Mouse (Mus musculus): ENCODE results near the gene Naa20. TPM values are rescaled to one million over a fixed set of nuclear protein-coding genes. Genes with fewer than 3 reads are reported as not detected.

Gene Naa20
- polyA plus RNA-seq, 1 experiment, result 55.3 TPM

- H3K4me1 ChIP-seq, result peaks cover 27% of the 10 kb centered on the region
- no peak for TF ChIP-seq GATA1 (IDR thresholded peaks at IDR 0.05; ENCODE audit: borderline replicate concordance, low read length)
- TF ChIP-seq FLI1 (IDR thresholded peaks at IDR 0.05; ENCODE audit: low read length), result no peak
- no peaks in the 10 kb centered on the region for H3K9me3 ChIP-seq
- no peak overlapping the region for H3K4me3 ChIP-seq (replicated peaks)
- H3K27me3 ChIP-seq (replicated peaks), result peaks cover 35% of the 10 kb centered on the region
- no peaks in the 10 kb centered on the region for H3K36me3 ChIP-seq (replicated peaks; ENCODE audit: low read length)
These were observed 46.6 kb downstream of the Naa20 start for GRCm38 (mm10) chr2:145948402-145948954.

DNA sequence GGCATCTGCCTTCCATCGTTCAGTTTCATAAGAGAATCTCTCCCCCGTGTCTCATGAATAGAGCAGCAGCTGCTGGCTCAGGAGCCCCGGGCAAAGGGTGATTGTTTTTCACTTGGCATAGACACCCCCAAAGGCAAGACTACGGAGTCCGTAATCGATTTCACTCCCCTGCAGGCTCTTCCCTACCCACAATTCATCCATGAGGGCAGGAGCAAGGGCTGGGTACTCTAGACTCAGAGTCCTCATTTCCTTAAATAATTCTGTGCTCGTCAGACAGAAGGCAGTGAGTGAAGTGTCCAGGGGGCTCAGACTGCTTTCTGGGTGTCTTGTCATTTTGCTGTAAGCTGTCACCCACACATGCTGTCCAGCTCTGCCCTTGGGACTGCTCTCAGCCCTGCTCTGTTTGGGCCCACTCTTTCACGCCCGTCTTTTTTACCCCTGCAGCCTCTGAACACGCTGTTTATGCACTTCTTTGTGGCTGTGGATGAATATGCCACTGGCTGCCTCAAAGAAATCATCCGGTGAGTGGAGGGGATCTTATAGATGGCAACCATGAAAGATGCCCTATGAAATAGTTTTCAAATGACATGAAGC lies 47.7 kb downstream of the Naa20 start:
- Histone ChIP-seq H3K9me3 (no peaks in the 10 kb centered on the region), H3K4me1 (peaks cover 23% of the 10 kb centered on the region), H3K4me3 (replicated peaks) (no peak overlapping the region), H3K36me3 (replicated peaks; ENCODE audit: low read length) (no peaks in the 10 kb centered on the region), H3K27me3 (replicated peaks) (peaks cover 35% of the 10 kb centered on the region)
- no peak for TF ChIP-seq FLI1 (IDR thresholded peaks at IDR 0.05; ENCODE audit: low read length)
- no peak for TF ChIP-seq GATA1 (IDR thresholded peaks at IDR 0.05; ENCODE audit: borderline replicate concordance, low read length)

DNA sequence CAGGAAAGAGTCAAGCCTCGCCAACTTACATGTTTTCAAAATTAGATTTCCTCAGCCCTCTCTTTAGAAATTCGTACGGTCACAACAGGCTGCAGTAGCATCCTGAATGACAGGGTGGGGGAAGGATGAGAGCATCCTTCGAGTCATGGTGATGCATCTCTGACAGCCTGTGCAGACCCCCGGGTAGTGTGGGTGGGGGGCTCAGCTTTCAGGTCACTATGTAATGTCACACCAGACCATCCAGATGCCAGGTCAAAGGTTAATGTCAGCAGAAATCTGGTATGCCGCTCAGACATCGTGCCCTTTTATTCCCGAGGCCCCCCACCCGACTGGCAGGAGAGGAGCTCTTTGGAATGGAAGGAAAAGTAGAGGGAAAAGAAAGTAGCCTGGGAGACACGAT lies 48.3 kb downstream of the Naa20 start:
- H3K9me3 ChIP-seq, result no peaks in the 10 kb centered on the region
- H3K27me3 ChIP-seq (replicated peaks), result peaks cover 38% of the 10 kb centered on the region
- no peak for TF ChIP-seq GATA1 (IDR thresholded peaks at IDR 0.05; ENCODE audit: borderline replicate concordance, low read length)
- TF ChIP-seq FLI1 (IDR thresholded peaks at IDR 0.05; ENCODE audit: low read length), result no peak
- H3K36me3 ChIP-seq (replicated peaks; ENCODE audit: low read length), result no peaks in the 10 kb centered on the region
- H3K4me1 ChIP-seq, result peaks cover 19% of the 10 kb centered on the region
- no peak overlapping the region for H3K4me3 ChIP-seq (replicated peaks)

DNA sequence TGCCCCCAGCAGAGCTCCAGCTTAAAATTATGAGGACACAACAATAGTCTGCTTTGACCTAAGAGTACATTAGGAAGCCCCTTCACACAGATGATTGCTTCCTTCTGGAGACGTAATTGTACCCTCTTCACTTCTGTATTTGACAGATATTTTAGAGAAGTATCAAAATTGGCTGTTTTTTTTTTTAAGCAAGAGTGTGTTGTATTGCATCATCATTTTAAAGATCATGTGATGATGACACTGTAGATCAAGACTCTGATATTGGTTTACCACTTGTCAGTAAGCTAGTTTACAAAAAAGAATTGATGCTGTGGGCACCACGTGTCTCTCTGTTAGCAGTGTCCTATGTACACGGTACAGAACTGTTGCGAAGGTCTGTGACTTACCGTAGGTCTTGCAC lies 50.8 kb downstream of the Naa20 start:
- H3K4me1 ChIP-seq, result peaks cover 20% of the 10 kb centered on the region
- no peak for TF ChIP-seq GATA1 (IDR thresholded peaks at IDR 0.05; ENCODE audit: borderline replicate concordance, low read length)
- no peak for TF ChIP-seq FLI1 (IDR thresholded peaks at IDR 0.05; ENCODE audit: low read length)

GRCm38 (mm10) chr2:145955844-145956243 lies 53.9 kb downstream of the Naa20 start:
- Histone ChIP-seq H3K27me3 (replicated peaks) (peaks cover 19% of the 10 kb centered on the region), H3K4me1 (peaks cover 17% of the 10 kb centered on the region), H3K36me3 (replicated peaks; ENCODE audit: low read length) (no peaks in the 10 kb centered on the region), H3K9me3 (peaks cover 6% of the 10 kb centered on the region; the same call in 1 of the 2 replicates), H3K4me3 (replicated peaks) (no peak overlapping the region)
- no peak for TF ChIP-seq GATA1 (IDR thresholded peaks at IDR 0.05; ENCODE audit: borderline replicate concordance, low read length)
- TF ChIP-seq FLI1 (IDR thresholded peaks at IDR 0.05; ENCODE audit: low read length), result no peak

More for the DNA sequence above, 50.8 kb downstream of the Naa20 start:
- Histone ChIP-seq H3K4me3 (replicated peaks) (no peak overlapping the region), H3K9me3 (no peaks in the 10 kb centered on the region), H3K36me3 (replicated peaks; ENCODE audit: low read length) (no peaks in the 10 kb centered on the region), H3K27me3 (replicated peaks) (peaks cover 27% of the 10 kb centered on the region)

GRCm38 (mm10) chr2:145956318-145956717 lies 54.4 kb downstream of the Naa20 start:
- Histone ChIP-seq H3K4me1 (peaks cover 16% of the 10 kb centered on the region), H3K4me3 (replicated peaks) (no peak overlapping the region), H3K36me3 (replicated peaks; ENCODE audit: low read length) (no peaks in the 10 kb centered on the region), H3K9me3 (peaks cover 6% of the 10 kb centered on the region; the same call in 1 of the 2 replicates), H3K27me3 (replicated peaks) (peaks cover 21% of the 10 kb centered on the region)
- no peak for TF ChIP-seq FLI1 (IDR thresholded peaks at IDR 0.05; ENCODE audit: low read length)
- TF ChIP-seq GATA1 (IDR thresholded peaks at IDR 0.05; ENCODE audit: borderline replicate concordance, low read length), result no peak

DNA sequence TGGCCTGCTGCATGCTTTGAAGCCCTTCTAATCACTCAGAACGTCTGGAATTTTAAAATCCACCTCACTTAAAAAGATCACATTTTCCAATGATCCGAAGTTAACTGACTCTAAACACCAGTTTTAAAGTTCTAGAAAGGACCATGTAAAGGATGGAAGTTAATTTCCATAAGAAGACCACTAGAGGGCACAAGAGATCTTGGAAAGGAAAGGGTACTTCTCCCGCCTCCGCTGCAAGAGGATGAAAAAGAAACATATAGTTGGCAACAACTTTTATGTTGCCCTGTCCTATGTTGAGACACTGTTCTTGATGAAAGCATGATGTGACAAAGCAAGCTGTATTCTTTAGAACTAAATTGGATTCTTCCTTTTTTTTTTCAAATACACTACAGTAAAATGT lies 55.6 kb downstream of the Naa20 start:
- H3K27me3 ChIP-seq (replicated peaks), result peaks cover 21% of the 10 kb centered on the region
- TF ChIP-seq GATA1 (IDR thresholded peaks at IDR 0.05; ENCODE audit: borderline replicate concordance, low read length), result no peak
- no peak for TF ChIP-seq FLI1 (IDR thresholded peaks at IDR 0.05; ENCODE audit: low read length)
- peaks cover 6% of the 10 kb centered on the region; the same call in 1 of the 2 replicates for H3K9me3 ChIP-seq
- H3K36me3 ChIP-seq (replicated peaks; ENCODE audit: low read length), result no peaks in the 10 kb centered on the region
- H3K4me1 ChIP-seq, result peaks cover 10% of the 10 kb centered on the region
- no peak overlapping the region for H3K4me3 ChIP-seq (replicated peaks)

- H3K4me1 ChIP-seq, result peaks cover 10% of the 10 kb centered on the region
- peaks cover 20% of the 10 kb centered on the region for H3K27me3 ChIP-seq (replicated peaks)
- TF ChIP-seq GATA1 (IDR thresholded peaks at IDR 0.05; ENCODE audit: borderline replicate concordance, low read length), result no peak
- no peak for TF ChIP-seq FLI1 (IDR thresholded peaks at IDR 0.05; ENCODE audit: low read length)
- no peaks in the 10 kb centered on the region for H3K36me3 ChIP-seq (replicated peaks; ENCODE audit: low read length)
- peaks cover 6% of the 10 kb centered on the region; the same call in 1 of the 2 replicates for H3K9me3 ChIP-seq
- H3K4me3 ChIP-seq (replicated peaks), result no peak overlapping the region
These were observed 56.2 kb downstream of the Naa20 start for GRCm38 (mm10) chr2:145958097-145958496.

- Histone ChIP-seq H3K9me3 (peaks cover 6% of the 10 kb centered on the region; the same call in 1 of the 2 replicates), H3K4me1 (peaks cover 10% of the 10 kb centered on the region), H3K27me3 (replicated peaks) (peaks cover 20% of the 10 kb centered on the region), H3K36me3 (replicated peaks; ENCODE audit: low read length) (no peaks in the 10 kb centered on the region), H3K4me3 (replicated peaks) (no peak overlapping the region)
- no peak for TF ChIP-seq GATA1 (IDR thresholded peaks at IDR 0.05; ENCODE audit: borderline replicate concordance, low read length)
- TF ChIP-seq FLI1 (IDR thresholded peaks at IDR 0.05; ENCODE audit: low read length), result no peak
These were observed 56.7 kb downstream of the Naa20 start for GRCm38 (mm10) chr2:145958551-145958950.

- Histone ChIP-seq H3K27me3 (replicated peaks) (peaks cover 20% of the 10 kb centered on the region), H3K9me3 (peaks cover 6% of the 10 kb centered on the region; the same call in 1 of the 2 replicates), H3K4me3 (replicated peaks) (no peak overlapping the region), H3K4me1 (peaks cover 3% of the 10 kb centered on the region; the same call in 1 of the 2 replicates), H3K36me3 (replicated peaks; ENCODE audit: low read length) (no peaks in the 10 kb centered on the region)
- TF ChIP-seq FLI1 (IDR thresholded peaks at IDR 0.05; ENCODE audit: low read length) (no peak), GATA1 (IDR thresholded peaks at IDR 0.05; ENCODE audit: borderline replicate concordance, low read length) (no peak)
These were observed 60.0 kb downstream of the Naa20 start for GRCm38 (mm10) chr2:145961861-145962260.

Other genes starting within 250 kb of the Naa20 start
- gene Rin2, start 226.9 kb upstream of the Naa20 start, polyA plus RNA-seq (2012; ENCODE audit: insufficient read depth, low replicate concordance), result 1.1 TPM in 1 of 2 replicates, not detected in the other
- gene Cfap61, start 32.7 kb downstream of the Naa20 start, polyA plus RNA-seq (2012; ENCODE audit: insufficient read depth, low replicate concordance), result not detected in 2 replicates
- 2.3 TPM in 1 of 2 replicates, not detected in the other for gene Crnkl1, start 32.9 kb downstream of the Naa20 start, polyA plus RNA-seq (2012; ENCODE audit: insufficient read depth, low replicate concordance)